Mouse (Mus musculus) left cerebral cortex, postnatal 25 days (tissue): ENCODE data around the gene Taar2. TPM values are rescaled to one million over a fixed set of nuclear protein-coding genes. Genes with fewer than 3 reads are reported as not detected.

Experiments
- DNase-seq, 2 experiments: peaks; one replicate each; pipeline ENCODE4 v3.0.0; 2022; ENCODE audit warnings: low spot score in 2 of 2, mixed read lengths in 1 of 2
- intact Hi-C: fragments of 180-260 bp; cut with DNase I; formaldehyde crosslinking; loops from one replicate; pipeline ENCODE4 v1.15.1; 2025
- total RNA-seq, 2 experiments: library from RNA; stranded (reverse); gene quantifications; 2 replicates each; pipeline ENCODE4 v1.2.3; 2021

Taar2 gene
- not detected for total RNA-seq

DNA sequence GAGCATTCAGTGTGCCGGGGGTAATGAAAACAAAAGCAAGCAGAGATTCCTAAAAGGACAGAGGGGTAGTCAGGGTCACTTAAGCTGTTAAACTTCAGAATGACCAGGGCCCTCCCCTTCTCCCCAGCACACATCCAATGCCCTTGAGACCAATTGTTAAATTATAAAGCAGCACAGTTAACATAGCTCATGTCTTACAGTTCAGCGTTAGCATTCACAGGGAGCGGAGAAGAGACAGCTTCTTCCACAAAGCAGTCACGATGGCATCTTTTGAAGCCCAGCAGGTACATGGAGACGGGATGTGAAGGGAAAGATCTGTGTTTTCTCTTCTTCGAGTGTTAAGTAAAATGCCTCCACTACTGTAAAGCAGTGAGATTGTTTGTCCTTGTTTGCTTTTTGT is at the start of gene Taar2:
Gene Taar2, plus strand, starts transcription at position 261 of the 400 bp plus-strand sequence.
- intact Hi-C loops, result no loop called here
- no peak for DNase-seq

DNA sequence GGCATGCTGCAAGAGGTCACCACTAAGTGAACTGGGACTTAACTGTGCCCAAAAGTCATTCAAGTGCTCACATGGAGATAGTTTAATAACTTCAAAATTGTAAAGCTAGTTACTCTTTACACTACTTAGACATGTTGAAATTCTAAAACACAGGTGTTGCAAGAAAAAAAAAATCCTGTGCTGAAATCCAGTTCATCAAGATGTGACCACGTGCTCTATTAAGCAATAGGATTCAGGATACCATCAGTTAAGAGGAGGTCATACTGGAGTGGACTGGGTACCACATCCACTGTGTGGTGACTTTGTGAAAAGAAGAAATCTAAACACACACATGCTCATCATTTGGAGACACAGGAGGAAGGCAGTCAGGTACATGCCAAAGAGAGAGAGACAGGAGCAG is 45.4 kb upstream of the Taar2 start:
- no peak for DNase-seq
- intact Hi-C loops, result no loop called here

DNA sequence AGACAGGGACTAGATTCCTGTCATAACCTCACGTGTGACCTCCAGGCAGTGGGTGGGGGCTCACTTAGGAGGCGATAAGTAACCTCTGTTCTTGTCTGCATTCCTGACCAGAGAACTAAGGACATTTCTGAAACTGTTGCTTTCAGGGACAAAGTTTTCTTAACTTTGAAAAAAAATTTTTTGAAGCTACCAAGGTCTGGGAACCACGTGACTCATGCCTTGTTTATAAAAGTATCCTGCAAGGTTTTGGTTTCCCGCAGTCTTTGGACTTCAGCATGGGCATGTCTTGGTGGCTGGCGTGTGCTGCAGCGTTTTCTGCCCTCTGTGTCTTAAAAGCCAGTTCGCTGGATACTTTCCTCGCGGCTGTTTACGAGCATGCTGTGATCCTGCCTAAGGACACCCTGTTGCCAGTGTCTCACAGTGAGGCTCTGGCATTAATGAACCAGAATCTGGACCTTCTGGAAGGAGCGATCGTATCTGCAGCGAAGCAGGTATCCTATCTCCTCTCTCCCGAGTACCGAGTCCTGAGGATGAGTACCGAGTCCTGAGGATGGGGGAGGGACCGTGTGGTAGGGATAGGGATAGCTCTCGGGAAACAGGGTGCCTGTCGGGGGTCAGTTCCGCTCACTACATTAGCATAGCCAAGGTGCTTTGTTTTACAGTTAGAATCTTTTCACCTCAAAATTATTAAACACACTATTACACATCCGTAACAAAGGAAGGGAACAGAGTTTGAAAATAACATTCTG is 43.6 kb upstream of the Taar2 start, which contains the start of gene Vnn1:
Gene Vnn1, plus strand, starts transcription at position 88 of the 749 bp plus-strand sequence.
- no peak for DNase-seq
- intact Hi-C loops, result no loop called here

DNA sequence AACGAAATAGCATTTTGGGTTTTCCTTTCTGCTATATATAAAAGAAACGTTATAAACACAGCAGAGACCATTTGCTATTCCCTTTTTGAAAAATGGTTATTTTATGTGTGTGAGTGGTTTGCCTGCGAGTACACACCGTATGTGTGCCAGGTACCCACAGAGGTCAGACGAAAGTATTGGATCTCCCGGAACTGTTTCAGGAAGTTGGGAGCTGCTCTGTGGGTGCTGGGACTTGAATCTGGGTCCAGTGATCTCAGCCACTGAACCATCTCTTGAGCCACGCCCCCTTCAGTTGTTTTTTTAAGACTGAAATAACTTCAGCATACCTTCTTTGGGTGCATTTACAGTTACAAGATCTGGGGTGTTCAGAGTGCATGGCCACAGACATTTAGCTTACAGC is 43.0 kb upstream of the Taar2 start:
- no peak for DNase-seq
- intact Hi-C loops, result no loop called here

DNA sequence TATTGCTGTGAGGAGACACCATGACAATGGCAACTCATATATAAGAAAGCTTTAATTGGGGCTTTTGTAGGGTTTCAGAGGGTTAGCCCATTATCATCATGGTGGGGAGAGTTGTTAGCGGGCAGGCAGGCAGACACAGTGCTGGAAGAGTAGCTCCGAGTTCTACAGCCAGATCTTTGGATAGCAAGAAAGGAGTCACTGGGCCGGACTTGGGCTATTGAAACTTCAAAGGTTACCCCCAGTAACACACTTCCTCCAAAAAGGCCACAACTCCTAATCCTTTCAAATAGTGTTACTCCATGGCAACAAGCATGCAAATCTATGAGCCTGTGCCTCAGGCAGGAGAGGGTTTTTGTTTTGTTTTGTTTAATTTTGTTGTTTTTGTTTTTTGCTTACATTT is 37.3 kb upstream of the Taar2 start:
- intact Hi-C loops, result no loop called here
- DNase-seq, result no peak

DNA sequence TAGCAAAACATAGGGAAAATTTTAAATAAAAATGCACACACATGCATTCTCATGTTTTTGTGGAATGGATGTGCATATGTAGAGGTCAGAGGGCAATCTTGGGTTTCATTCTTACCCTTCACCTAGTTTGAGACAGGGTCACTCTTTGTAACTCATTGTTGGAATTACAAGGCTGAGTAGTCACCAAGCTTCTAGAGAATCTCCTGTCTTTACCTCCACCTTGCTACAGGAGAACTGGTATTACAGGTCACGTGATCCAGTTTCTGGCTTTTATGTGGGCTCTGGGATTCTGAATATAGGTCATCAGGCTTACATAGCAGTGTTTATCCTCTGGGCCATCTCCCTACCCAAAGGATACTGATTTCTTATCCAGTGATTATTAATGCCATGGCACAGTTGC is 32.7 kb upstream of the Taar2 start:
- DNase-seq, result no peak
- intact Hi-C loops, result no loop called here

DNA sequence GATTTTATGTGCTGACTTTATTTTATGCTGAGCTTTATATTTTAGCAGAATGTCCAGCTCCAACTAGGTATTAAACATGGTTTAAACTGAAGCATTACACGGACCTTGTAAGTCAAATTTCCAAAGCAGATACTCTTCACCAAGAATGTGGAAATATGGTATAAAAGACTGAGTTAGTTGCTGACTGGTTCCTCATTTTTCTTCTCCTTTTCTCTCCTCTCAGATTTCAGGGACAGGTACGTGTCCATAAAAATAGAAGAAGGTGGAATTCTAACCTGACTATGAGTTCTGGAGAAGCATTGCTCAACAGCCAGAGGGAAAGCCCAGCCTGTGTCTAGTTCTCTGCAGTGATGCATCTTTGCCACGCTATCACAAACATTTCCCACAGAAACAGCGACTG is 18.3 kb upstream of the Taar2 start, which contains the start of gene Taar1:
Gene Taar1, plus strand, starts transcription at position 301 of the 400 bp plus-strand sequence.
- intact Hi-C loops, result no loop called here
- no peak for DNase-seq

DNA sequence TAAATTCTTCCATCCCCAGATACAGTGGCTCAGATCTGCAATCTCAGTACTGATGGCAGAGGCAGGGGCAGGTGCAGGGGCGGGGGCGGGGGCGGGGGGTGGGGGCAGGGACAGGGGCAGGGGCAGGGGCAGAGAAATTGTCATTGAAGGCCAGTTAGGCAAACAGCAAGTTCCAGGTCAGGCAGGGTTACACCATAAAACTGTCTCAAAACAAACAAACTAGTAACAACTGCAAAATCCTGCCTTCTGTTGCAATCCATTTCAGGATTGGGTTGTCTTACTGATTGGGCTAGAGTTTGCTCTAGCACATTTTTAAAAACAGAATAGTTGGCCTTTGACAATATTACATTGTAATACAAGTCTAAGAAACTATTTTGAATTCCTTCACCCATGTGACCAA is 15.9 kb upstream of the Taar2 start:
- intact Hi-C loops, result no loop called here
- DNase-seq, result no peak

DNA sequence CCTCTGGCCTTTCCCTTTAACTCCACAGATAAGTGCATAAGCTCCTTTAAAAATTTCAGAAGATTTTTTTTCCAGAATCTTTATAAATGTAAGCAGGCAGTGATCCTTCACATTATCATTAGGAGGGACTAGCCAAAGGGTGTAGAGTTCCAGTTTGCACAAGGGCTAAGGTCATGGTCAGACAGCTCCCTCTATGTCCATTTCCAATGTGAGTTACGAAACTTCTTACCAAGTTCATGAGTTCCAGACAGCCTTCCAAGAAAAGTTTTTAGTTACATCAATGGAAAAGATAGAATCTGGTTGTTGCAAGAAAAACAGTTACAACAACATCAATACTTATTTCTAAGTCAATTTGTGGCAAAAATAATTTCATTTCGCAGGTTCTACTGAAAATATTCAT is 14.4 kb upstream of the Taar2 start:
- intact Hi-C loops, result no loop called here

DNA sequence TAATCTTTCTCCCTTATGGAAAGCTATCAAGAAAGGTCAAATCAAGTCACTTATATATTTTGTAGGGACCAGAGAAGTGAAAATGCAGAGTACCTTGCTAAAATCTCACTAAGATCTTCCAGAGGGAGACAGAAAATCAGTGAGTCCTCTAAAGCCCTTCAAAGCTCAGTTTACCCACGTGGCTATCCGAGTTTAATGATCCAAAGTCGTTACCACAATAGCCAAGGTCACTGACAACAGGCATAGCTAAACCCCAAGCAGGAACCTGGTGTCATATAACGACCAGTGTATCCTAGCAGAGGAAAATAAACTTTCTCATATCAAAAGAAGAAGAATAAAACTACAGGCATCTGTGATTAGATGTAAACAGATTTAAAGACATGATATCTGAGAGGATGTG is 759 bp upstream of the Taar2 start:
- no peak for DNase-seq
- intact Hi-C loops, result no loop called here

More for the DNA sequence above, 14.4 kb upstream of the Taar2 start:
- no peak for DNase-seq

DNA sequence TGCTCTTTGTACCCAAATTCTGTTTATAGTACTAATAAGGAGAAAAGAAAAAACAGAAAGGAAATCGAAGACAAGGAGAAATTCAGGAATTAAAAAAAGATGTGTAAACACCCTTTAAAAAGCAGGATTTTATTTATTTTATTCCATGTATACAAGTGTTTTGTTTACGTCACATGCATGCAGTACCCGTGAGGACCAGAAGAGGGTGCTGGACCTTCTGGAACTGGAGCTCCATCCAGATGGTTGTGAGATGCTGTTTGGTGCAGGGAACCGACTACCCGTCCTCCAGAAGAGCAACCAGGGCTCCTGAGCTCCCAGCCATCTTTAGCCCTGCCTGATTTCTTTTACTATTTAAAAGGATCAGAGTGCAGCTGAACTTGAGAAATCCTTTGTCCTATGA is 4.1 kb downstream of the Taar2 start:
- intact Hi-C loops, result no loop called here
- no peak for DNase-seq

DNA sequence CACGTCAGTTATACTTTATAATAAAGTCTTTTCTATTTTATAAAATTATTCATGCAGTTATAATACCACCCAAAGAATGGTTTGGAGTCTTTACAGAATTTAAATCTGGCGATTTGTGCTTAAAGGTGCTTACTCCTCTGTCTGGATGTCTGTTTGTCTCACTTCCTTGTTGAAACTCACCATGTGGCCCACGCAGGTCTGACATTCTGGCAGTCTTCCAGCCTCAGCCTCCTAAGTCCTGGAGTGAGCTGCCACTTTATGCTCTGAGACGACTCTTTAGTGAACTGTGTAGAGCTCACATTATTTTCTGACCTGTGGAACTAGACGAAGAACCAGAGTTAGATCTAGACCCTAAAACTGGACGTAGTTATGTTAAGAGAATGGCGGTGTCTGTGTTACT is 9.7 kb downstream of the Taar2 start:
- intact Hi-C loops, result no loop called here
- DNase-seq, result no peak

DNA sequence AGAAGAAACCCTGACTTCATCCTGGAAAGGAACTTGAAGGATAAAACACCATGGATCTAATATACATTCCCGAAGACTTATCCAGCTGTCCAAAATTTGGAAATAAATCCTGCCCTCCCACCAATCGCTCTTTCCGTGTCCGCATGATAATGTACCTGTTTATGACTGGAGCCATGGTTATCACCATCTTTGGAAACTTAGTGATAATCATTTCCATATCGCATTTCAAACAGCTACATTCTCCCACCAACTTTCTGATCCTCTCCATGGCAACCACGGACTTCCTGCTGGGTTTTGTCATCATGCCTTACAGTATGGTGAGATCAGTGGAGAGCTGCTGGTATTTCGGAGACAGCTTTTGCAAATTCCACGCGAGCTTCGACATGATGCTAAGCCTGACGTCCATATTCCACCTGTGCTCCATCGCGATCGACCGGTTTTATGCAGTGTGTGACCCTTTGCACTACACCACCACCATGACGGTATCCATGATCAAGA is 11.2 kb downstream of the Taar2 start, which contains the start of gene Taar3:
Gene Taar3, plus strand, starts transcription at position 51 of the 498 bp plus-strand sequence.
- DNase-seq, result peak in 1 of 2 experiments; percentile 21
- intact Hi-C loops, result no loop called here

DNA sequence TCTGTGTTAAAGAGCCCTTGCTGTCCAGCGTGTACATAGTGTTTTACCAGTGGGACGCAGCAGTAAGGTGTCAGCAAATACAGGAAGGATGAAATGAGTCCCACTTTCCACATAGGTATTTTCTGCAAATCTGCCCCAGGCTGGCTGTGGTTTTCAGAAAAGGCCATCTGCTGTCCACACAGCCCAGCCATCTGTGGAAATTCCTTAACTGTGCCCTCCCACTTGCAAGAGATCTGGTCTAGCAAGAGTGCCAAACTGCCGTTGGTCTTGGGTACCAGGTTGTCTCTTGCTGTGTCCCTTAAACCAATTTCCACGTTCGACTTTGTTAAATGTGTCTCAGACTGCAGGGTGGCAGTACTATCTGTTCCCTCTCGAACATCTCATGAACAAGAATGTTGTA is 13.3 kb downstream of the Taar2 start:
- intact Hi-C loops, result no loop called here
- DNase-seq, result no peak

DNA sequence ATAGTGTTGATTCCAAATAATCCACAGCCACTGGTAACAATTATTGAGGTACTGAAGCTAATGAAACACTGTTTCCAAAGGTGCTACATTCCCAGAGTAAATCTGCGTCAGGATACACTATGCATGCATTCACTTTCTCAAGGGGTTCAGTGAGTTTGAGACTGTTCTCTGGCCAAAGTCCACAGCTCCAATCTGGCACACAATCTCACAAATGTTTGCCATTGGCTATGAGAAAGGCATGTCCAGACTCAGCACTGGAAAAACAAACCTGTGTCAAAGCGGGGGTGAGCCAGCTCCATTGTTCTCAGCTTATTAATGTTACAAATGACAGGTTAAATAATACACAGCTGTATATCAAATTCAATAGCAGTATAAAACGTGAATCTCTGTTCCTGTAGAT is 20.7 kb downstream of the Taar2 start:
- intact Hi-C loops, result no loop called here

DNA sequence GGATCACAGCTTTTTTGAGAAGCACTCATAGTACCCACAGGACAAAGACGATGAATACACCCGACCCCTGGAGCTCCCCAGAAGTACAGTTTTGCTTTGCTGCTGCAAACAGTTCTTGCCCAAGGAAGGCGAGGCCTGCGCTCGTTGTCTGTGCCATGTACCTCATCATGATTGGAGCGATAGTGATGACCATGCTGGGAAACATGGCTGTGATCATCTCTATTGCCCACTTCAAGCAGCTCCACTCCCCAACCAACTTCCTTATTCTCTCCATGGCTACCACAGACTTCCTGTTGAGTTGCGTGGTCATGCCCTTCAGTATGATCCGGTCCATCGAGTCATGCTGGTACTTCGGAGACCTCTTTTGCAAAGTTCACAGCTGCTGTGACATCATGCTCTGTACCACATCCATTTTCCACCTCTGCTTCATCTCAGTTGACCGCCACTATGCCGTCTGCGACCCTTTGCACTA is 22.1 kb downstream of the Taar2 start, which contains the start of gene Taar4:
Gene Taar4, plus strand, starts transcription at position 51 of the 472 bp plus-strand sequence.
- intact Hi-C loops, result no loop called here
- DNase-seq, result no peak

More for the DNA sequence above, 20.7 kb downstream of the Taar2 start:
- DNase-seq, result no peak

DNA sequence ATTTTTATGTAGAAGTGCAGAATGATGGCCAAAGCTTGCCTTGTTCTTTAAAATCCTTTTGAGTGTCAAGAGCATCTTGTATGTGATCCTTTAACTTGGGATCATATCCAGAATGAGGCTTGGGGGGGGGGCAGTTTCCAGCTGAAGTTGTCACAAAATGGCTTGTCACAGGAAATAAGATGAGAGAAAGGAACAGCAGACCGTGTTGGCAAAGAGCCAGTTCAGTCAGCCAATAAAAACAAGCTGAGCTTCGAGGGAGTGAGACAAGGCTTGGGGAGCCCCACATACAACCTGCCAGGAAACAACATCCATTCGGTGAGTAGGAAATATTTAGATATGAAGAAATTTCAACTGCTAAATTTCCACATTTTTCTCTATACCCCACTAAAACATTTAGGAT is 25.1 kb downstream of the Taar2 start:
- no peak for DNase-seq
- intact Hi-C loops, result no loop called here

DNA sequence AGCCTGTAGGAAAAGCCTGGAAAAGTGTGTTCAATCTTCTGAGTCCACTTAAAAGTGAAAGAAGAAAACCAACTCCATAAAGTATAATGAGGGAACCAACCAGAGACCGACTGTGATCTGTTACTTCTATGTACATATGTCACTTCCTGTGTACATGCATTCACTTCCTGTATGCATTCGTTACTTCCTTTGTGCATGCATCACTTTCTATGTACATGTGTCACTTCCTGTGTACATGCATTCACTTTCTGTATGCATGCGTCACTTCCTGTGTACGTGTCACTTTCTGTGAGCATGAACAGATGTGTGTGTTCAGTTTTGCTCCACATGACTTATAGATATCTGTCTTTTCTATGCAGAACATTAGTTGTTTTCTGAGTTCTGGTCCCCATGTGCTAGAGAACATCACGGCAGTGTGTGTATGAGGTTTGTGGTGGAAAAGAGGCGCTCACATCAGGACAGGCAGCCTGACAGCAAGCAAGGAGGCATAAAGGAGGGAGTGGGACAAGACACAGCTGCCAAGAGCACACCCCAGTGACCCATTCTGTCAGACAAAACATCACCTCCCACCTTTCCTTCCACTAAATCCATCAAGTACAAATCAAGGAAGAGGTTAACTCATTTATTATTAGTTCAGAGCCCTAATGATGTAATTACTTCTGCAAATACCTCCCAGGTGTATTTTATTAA is 26.7 kb downstream of the Taar2 start:
- intact Hi-C loops, result no loop called here

DNA sequence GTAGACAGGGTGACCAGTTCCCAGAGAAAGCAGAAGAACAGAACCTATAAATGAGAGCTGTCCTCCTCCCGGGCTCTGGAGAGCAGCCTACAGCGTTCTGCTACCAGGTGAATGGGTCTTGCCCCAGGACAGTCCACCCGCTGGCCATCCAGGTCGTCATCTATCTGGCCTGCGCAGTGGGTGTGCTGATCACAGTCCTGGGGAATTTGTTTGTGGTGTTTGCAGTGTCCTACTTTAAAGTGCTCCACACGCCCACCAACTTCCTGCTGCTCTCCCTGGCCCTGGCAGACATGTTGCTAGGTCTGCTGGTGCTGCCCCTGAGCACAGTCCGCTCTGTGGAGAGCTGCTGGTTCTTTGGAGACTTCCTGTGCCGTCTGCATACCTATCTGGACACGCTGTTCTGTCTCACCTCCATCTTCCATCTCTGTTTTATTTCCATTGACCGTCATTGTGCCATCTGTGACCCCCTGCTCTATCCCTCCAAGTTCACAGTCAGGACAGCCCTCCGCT is 32.3 kb downstream of the Taar2 start, which contains the start of gene Taar5:
Gene Taar5, plus strand, starts transcription at position 51 of the 510 bp plus-strand sequence.
- intact Hi-C loops, result loop anchor here (10.0 kb wide), 1 partner anchor 144 kb away; no protein-coding TSS in a partner anchor
- no peak for DNase-seq

More for the DNA sequence above, 26.7 kb downstream of the Taar2 start:
- no peak for DNase-seq

DNA sequence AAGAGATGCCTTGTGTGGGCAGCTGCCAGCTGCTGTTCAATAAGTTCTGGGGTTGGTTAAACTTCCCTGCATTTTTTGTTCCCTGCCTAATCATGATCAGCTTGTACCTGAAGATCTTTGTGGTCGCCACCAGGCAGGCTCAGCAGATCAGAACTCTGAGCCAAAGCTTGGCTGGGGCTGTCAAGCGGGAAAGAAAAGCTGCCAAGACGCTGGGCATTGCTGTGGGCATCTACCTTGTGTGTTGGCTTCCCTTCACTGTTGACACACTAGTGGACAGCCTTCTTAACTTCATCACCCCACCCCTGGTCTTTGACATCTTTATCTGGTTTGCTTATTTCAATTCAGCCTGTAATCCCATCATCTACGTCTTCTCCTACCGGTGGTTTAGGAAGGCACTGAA is 32.9 kb downstream of the Taar2 start:
- intact Hi-C loops, result loop anchor here (10.0 kb wide), 1 partner anchor 144 kb away; no protein-coding TSS in a partner anchor
- DNase-seq, result no peak
